Mouse (Mus musculus): ENCODE data around the gene Cldn6. TPM values are rescaled to one million over a fixed set of nuclear protein-coding genes. Genes with fewer than 3 reads are reported as not detected.

Gene Cldn6
- polyA plus RNA-seq, 1 experiment = 0.18 TPM

- TF ChIP-seq CTCF (IDR thresholded peaks at IDR 0.05; ENCODE audit: extremely low read depth, insufficient read depth, insufficient read length, insufficient replicate concordance) (no peak), POLR2A (IDR thresholded peaks at IDR 0.05; ENCODE audit: low read depth, low read length) (no peak)
- no peak for DNase-seq (ENCODE audit: low read depth in 1 of 2, low spot score in 2 of 2)
- no peaks in the 10 kb centered on the region for H3K27me3 ChIP-seq (ENCODE audit: control insufficient read depth, insufficient read depth, low read length)
Measured at GRCm38 (mm10) chr17:23717003-23717402, 38.0 kb downstream of the Cldn6 start.

GRCm38 (mm10) chr17:23719455-23719854 lies 40.4 kb downstream of the Cldn6 start:
- Histone ChIP-seq H3K27me3 (ENCODE audit: control insufficient read depth, insufficient read depth, low read length) (no peaks in the 10 kb centered on the region), H3K4me1 (ENCODE audit: control insufficient read depth, insufficient read depth, insufficient read length) (no peaks in the 10 kb centered on the region), H3K27ac (ENCODE audit: insufficient read depth, low read length) (no peak overlapping the region), H3K36me3 (ENCODE audit: control insufficient read depth, insufficient read depth, low read length) (no peaks in the 10 kb centered on the region), H3K4me3 (ENCODE audit: extremely low read depth, insufficient read depth, insufficient read length) (no peak overlapping the region)
- 73% methylated on average over 1 of the region's 1 CpGs for WGBS
- TF ChIP-seq POLR2A (IDR thresholded peaks at IDR 0.05; ENCODE audit: low read depth, low read length) (no peak), CTCF (IDR thresholded peaks at IDR 0.05; ENCODE audit: extremely low read depth, insufficient read depth, insufficient read length, insufficient replicate concordance) (no peak)
- no peak for DNase-seq (ENCODE audit: low read depth in 1 of 2, low spot score in 2 of 2)

More at GRCm38 (mm10) chr17:23717003-23717402, 38.0 kb downstream of the Cldn6 start:
- 84% methylated on average over 2 of the region's 2 CpGs for WGBS
- Histone ChIP-seq H3K4me1 (ENCODE audit: control insufficient read depth, insufficient read depth, insufficient read length) (no peaks in the 10 kb centered on the region), H3K36me3 (ENCODE audit: control insufficient read depth, insufficient read depth, low read length) (no peaks in the 10 kb centered on the region), H3K4me3 (ENCODE audit: extremely low read depth, insufficient read depth, insufficient read length) (no peak overlapping the region), H3K27ac (ENCODE audit: insufficient read depth, low read length) (no peak overlapping the region)

GRCm38 (mm10) chr17:23721886-23722285 lies 42.8 kb downstream of the Cldn6 start:
- Histone ChIP-seq H3K4me3 (ENCODE audit: extremely low read depth, insufficient read depth, insufficient read length) (no peak overlapping the region), H3K4me1 (ENCODE audit: control insufficient read depth, insufficient read depth, insufficient read length) (peaks cover 4% of the 10 kb centered on the region; the same call in 1 of the 2 replicates), H3K27ac (ENCODE audit: insufficient read depth, low read length) (no peak overlapping the region), H3K36me3 (ENCODE audit: control insufficient read depth, insufficient read depth, low read length) (no peaks in the 10 kb centered on the region), H3K27me3 (ENCODE audit: control insufficient read depth, insufficient read depth, low read length) (no peaks in the 10 kb centered on the region)
- DNase-seq (ENCODE audit: low read depth in 1 of 2, low spot score in 2 of 2) = no peak
- 86% methylated on average over 2 of the region's 2 CpGs for WGBS
- TF ChIP-seq CTCF (IDR thresholded peaks at IDR 0.05; ENCODE audit: extremely low read depth, insufficient read depth, insufficient read length, insufficient replicate concordance) (no peak), POLR2A (IDR thresholded peaks at IDR 0.05; ENCODE audit: low read depth, low read length) (no peak)

GRCm38 (mm10) chr17:23722376-23723125 lies 43.5 kb downstream of the Cldn6 start, which contains the start of gene 1520401A03Rik:
TSS of gene 1520401A03Rik (minus strand) at chr17:23722783.
- TF ChIP-seq POLR2A (IDR thresholded peaks at IDR 0.05; ENCODE audit: low read depth, low read length) = no peak
- TF ChIP-seq CTCF (IDR thresholded peaks at IDR 0.05; ENCODE audit: extremely low read depth, insufficient read depth, insufficient read length, insufficient replicate concordance) = no peak
- Histone ChIP-seq H3K4me3 (ENCODE audit: extremely low read depth, insufficient read depth, insufficient read length) (no peak within 1 kb of the TSS), H3K36me3 (ENCODE audit: control insufficient read depth, insufficient read depth, low read length) (no peaks in the 10 kb centered on the region), H3K4me1 (ENCODE audit: control insufficient read depth, insufficient read depth, insufficient read length) (peaks cover 4% of the 10 kb centered on the region; the same call in 1 of the 2 replicates), H3K27me3 (ENCODE audit: control insufficient read depth, insufficient read depth, low read length) (no peaks in the 10 kb centered on the region), H3K27ac (ENCODE audit: insufficient read depth, low read length) (no peak within 1 kb of the TSS)
- 91% methylated on average over 7 of the region's 7 CpGs for WGBS
- no peak for DNase-seq (ENCODE audit: low read depth in 1 of 2, low spot score in 2 of 2)

DNA sequence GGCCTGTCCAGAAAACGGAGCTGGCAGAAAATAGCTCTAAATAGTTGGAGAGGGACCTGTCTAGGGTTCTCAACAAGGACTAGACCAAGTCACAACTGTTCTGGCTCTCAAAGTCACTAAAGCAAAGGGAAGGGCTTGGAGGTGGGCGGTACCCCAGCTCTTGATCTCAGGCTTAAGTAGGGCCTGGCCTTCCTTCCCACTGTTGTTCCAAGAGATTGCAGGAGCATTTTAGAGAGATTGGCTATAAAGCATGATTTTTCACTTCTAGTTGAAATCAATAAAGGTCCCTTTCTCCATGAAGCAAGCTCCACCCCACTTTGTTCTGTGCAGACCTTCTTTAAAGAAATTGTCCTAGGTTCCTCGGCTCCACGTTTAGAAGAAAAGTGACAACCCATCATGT lies 46.4 kb downstream of the Cldn6 start:
- Histone ChIP-seq H3K27me3 (ENCODE audit: control insufficient read depth, insufficient read depth, low read length) (no peaks in the 10 kb centered on the region), H3K27ac (ENCODE audit: insufficient read depth, low read length) (no peak overlapping the region), H3K36me3 (ENCODE audit: control insufficient read depth, insufficient read depth, low read length) (no peaks in the 10 kb centered on the region), H3K4me3 (ENCODE audit: extremely low read depth, insufficient read depth, insufficient read length) (no peak overlapping the region), H3K4me1 (ENCODE audit: control insufficient read depth, insufficient read depth, insufficient read length) (peaks cover 4% of the 10 kb centered on the region; the same call in 1 of the 2 replicates)
- no peak for DNase-seq (ENCODE audit: low read depth in 1 of 2, low spot score in 2 of 2)
- TF ChIP-seq POLR2A (IDR thresholded peaks at IDR 0.05; ENCODE audit: low read depth, low read length) = no peak
- no peak for TF ChIP-seq CTCF (IDR thresholded peaks at IDR 0.05; ENCODE audit: extremely low read depth, insufficient read depth, insufficient read length, insufficient replicate concordance)
- WGBS = 49% methylated on average over 4 of the region's 4 CpGs

DNA sequence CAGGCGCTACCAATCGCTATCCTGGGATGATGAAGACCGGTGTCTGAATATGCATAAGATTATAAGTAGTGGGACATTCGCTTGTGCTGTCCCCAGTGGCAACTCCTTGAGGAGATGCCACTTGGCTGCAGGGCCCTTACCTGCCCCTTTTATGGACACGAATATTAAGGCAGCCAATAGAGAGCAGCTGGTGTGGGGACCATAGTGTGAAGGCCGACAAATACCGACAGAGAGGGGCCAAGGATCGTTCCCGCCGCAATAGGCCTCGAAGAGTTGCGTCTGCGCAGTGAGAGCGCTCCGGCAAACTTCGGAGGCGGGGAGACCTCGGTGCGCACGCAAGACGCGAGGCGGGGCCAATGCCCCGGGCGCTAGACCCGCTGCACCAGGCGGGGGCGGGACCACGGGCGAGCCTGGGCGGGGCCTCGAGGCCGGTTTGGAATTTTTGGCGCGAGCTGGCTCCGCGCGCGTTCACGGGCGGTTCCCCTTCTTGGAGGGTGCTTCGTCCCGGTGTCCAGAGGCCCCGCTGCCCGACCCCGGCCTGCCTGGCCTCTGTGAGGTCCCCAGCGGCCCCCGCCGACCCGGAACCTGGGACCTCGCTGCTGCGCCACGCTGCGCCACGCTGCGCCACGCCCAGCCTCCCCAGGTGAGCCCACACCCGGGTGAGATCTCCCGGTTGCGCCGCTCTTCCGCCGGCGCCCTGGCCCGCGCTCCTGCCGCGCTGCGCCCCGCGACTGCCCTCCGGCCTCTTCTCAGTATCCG lies 47.1 kb downstream of the Cldn6 start, which contains the start of gene Pkmyt1:
TSS of gene Pkmyt1 (plus strand) at position 338 of the 759 bp plus-strand sequence.
- peak within 1 kb of the TSS; percentile 57 for H3K27ac ChIP-seq (ENCODE audit: insufficient read depth, low read length)
- H3K27me3 ChIP-seq (ENCODE audit: control insufficient read depth, insufficient read depth, low read length) = no peaks in the 10 kb centered on the region
- peak; percentile 80 to 94 for DNase-seq (ENCODE audit: low read depth in 1 of 2, low spot score in 2 of 2)
- peak within 1 kb of the TSS; percentile 92 for H3K4me3 ChIP-seq (ENCODE audit: extremely low read depth, insufficient read depth, insufficient read length)
- H3K4me1 ChIP-seq (ENCODE audit: control insufficient read depth, insufficient read depth, insufficient read length) = peaks cover 4% of the 10 kb centered on the region; the same call in 1 of the 2 replicates
- 1% methylated on average over 71 of the region's 73 CpGs for WGBS
- H3K36me3 ChIP-seq (ENCODE audit: control insufficient read depth, insufficient read depth, low read length) = no peaks in the 10 kb centered on the region
- TF ChIP-seq POLR2A (IDR thresholded peaks at IDR 0.05; ENCODE audit: low read depth, low read length) (peak; percentile 69), CTCF (IDR thresholded peaks at IDR 0.05; ENCODE audit: extremely low read depth, insufficient read depth, insufficient read length, insufficient replicate concordance) (no peak)

All from spleen, adult 2 months (tissue).